Mouse (Mus musculus) neural tube, embryonic 15.5 days (tissue): Measurements from ENCODE around the gene Ssbp4. TPM values are rescaled to one million over a fixed set of nuclear protein-coding genes. Genes with fewer than 3 reads are reported as not detected.
A peak's percentile ranks its signal among the peaks of the same experiment; 100 is the strongest.

ENCODE experiments used
- ATAC-seq: fragments of 200-750 bp; cut with Nextera tagmentation; 2 replicates; pipeline ENCODE4 v1.8.0; 2017; ENCODE audit warnings: mild to moderate bottlenecking, moderate TSS enrichment, moderate library complexity; ENCODE audit not compliant: low FRiP score
- H3K27ac ChIP-seq: fragments of 300-500 bp; sonication (generic); replicated peaks from 2 replicates; pipeline ENCODE4 v1.5.1; 2015; ENCODE audit warnings: mild to moderate bottlenecking, inconsistent platforms
- H3K27me3 ChIP-seq: fragments of 300-500 bp; sonication (generic); replicated peaks from 2 replicates; pipeline ENCODE4 v1.6.1; 2015; ENCODE audit warnings: inconsistent platforms
- H3K36me3 ChIP-seq: fragments of 300-500 bp; sonication (generic); 2 replicates; pipeline ENCODE4 v1.6.1; 2015; ENCODE audit warnings: inconsistent platforms
- H3K4me1 ChIP-seq: fragments of 300-500 bp; sonication (generic); 2 replicates; pipeline ENCODE4 v1.6.1; 2015; ENCODE audit warnings: inconsistent platforms
- H3K4me2 ChIP-seq: fragments of 300-500 bp; sonication (generic); 2 replicates; pipeline ENCODE4 v1.6.1; 2015; ENCODE audit warnings: inconsistent platforms, mild to moderate bottlenecking, moderate library complexity
- H3K4me3 ChIP-seq: fragments of 300-500 bp; sonication (generic); replicated peaks from 2 replicates; pipeline ENCODE4 v1.5.1; 2015; ENCODE audit warnings: mild to moderate bottlenecking, inconsistent platforms
- H3K9ac ChIP-seq: fragments of 300-500 bp; sonication (generic); replicated peaks from 2 replicates; pipeline ENCODE4 v1.6.1; 2015; ENCODE audit warnings: mild to moderate bottlenecking, inconsistent platforms
- H3K9me3 ChIP-seq: fragments of 300-500 bp; sonication (generic); replicated peaks from 2 replicates; pipeline ENCODE4 v1.6.1; 2016; ENCODE audit warnings: inconsistent platforms
- WGBS: fragments of 180-500 bp; shearing (Covaris S2); methylation state at CpG from one replicate; pipeline ENCODE4 v1.1.7; 2015; ENCODE audit warnings: mixed read lengths; 5-methylcytosine and 5-hydroxymethylcytosine counted together
- polyA plus RNA-seq: library from polyadenylated mRNA; unstranded; fragments of >200 nt; fragmentation: Nextera tagmentation; extraction: Ambion mirVana; gene quantifications from 2 replicates; pipeline ENCODE4 v1.2.1, GENCODE M21; 2015

Ssbp4 gene
- polyA plus RNA-seq, 1 experiment from 2014 or later = 175 TPM

GRCm38 (mm10) chr8:70605871-70606779, 2.5 kb downstream of the Ssbp4 start:
- ATAC-seq = no peak
- Histone ChIP-seq H3K9me3 (no peaks in the 10 kb centered on the region), H3K4me1 (peaks cover 75% of the 10 kb centered on the region), H3K27ac (no peak overlapping the region), H3K27me3 (no peaks in the 10 kb centered on the region), H3K4me3 (no peak overlapping the region), H3K4me2 (peak overlapping the region; percentile 74), H3K9ac (no peak overlapping the region), H3K36me3 (0 out of 2 replicates have a peak, but pooled peaks cover 8% of the 10 kb centered on the region)
- 89% methylated on average over 9 of the region's 9 CpGs for WGBS

- WGBS = 86% methylated on average over 7 of the region's 7 CpGs
These were observed 4.1 kb downstream of the Ssbp4 start for GRCm38 (mm10) chr8:70604558-70604957.

GRCm38 (mm10) chr8:70602139-70602811, 6.4 kb downstream of the Ssbp4 start:
- no peak for ATAC-seq
- H3K27me3 ChIP-seq = no peaks in the 10 kb centered on the region
- H3K4me3 ChIP-seq = no peak overlapping the region
- 95% methylated on average over 13 of the region's 13 CpGs for WGBS
- H3K27ac ChIP-seq = peak overlapping the region; percentile 71; the same call in 1 of the 2 replicates
- H3K36me3 ChIP-seq = 0 out of 2 replicates have a peak, but pooled peaks cover 8% of the 10 kb centered on the region
- H3K4me1 ChIP-seq = peaks cover 76% of the 10 kb centered on the region
- H3K9ac ChIP-seq = no peak overlapping the region
- H3K9me3 ChIP-seq = no peaks in the 10 kb centered on the region
- H3K4me2 ChIP-seq = no peak overlapping the region

More at GRCm38 (mm10) chr8:70604558-70604957, 4.1 kb downstream of the Ssbp4 start:
- H3K4me3 ChIP-seq = no peak overlapping the region
- no peaks in the 10 kb centered on the region for H3K27me3 ChIP-seq
- no peak overlapping the region for H3K9ac ChIP-seq
- no peaks in the 10 kb centered on the region for H3K9me3 ChIP-seq
- H3K27ac ChIP-seq = no peak overlapping the region
- H3K4me1 ChIP-seq = peaks cover 75% of the 10 kb centered on the region
- 0 out of 2 replicates have a peak, but pooled peaks cover 8% of the 10 kb centered on the region for H3K36me3 ChIP-seq
- ATAC-seq = no peak
- H3K4me2 ChIP-seq = no peak overlapping the region

- H3K9me3 ChIP-seq = no peaks in the 10 kb centered on the region
These were observed 7.4 kb downstream of the Ssbp4 start for GRCm38 (mm10) chr8:70601271-70601649.

GRCm38 (mm10) chr8:70600473-70601270, 8.0 kb downstream of the Ssbp4 start:
- H3K9me3 ChIP-seq = no peaks in the 10 kb centered on the region
- peak overlapping the region; percentile 23; the same call in 1 of the 2 replicates for H3K9ac ChIP-seq
- H3K4me2 ChIP-seq = peak overlapping the region; percentile 51
- H3K36me3 ChIP-seq = peaks cover 18% of the 10 kb centered on the region
- 18% methylated on average over 10 of the region's 10 CpGs for WGBS
- H3K27me3 ChIP-seq = no peaks in the 10 kb centered on the region
- H3K4me3 ChIP-seq = 0 out of 2 replicates have a peak overlapping the region, but pooled peaks have one; percentile 9
- ATAC-seq = 0 out of 2 replicates have a peak, but pooled peaks have one; percentile 3
- H3K27ac ChIP-seq = peak overlapping the region; percentile 71
- peaks cover 76% of the 10 kb centered on the region for H3K4me1 ChIP-seq

More at GRCm38 (mm10) chr8:70601271-70601649, 7.4 kb downstream of the Ssbp4 start:
- peak; percentile 46; the same call in 1 of the 2 replicates for ATAC-seq
- Histone ChIP-seq H3K4me3 (0 out of 2 replicates have a peak overlapping the region, but pooled peaks have one; percentile 9), H3K4me2 (peak overlapping the region; percentile 51), H3K4me1 (peaks cover 76% of the 10 kb centered on the region), H3K36me3 (peaks cover 12% of the 10 kb centered on the region; the same call in 1 of the 2 replicates), H3K9ac (no peak overlapping the region), H3K27me3 (no peaks in the 10 kb centered on the region), H3K27ac (peak overlapping the region; percentile 71)
- 2% methylated on average over 24 of the region's 26 CpGs for WGBS

- ATAC-seq = no peak
- H3K9me3 ChIP-seq = no peaks in the 10 kb centered on the region
- no peak overlapping the region for H3K4me2 ChIP-seq
- H3K27ac ChIP-seq = no peak overlapping the region
- H3K36me3 ChIP-seq = peaks cover 20% of the 10 kb centered on the region
- WGBS = 83% methylated on average over 12 of the region's 12 CpGs
- H3K27me3 ChIP-seq = no peaks in the 10 kb centered on the region
- peaks cover 78% of the 10 kb centered on the region for H3K4me1 ChIP-seq
- H3K9ac ChIP-seq = no peak overlapping the region
- no peak overlapping the region for H3K4me3 ChIP-seq
These were observed 9.0 kb downstream of the Ssbp4 start for GRCm38 (mm10) chr8:70599507-70600290.

- Histone ChIP-seq H3K4me1 (peaks cover 79% of the 10 kb centered on the region), H3K27me3 (no peaks in the 10 kb centered on the region), H3K9ac (peak overlapping the region; percentile 34; the same call in 1 of the 2 replicates), H3K4me2 (peak overlapping the region; percentile 69), H3K36me3 (peaks cover 20% of the 10 kb centered on the region), H3K4me3 (peak overlapping the region; percentile 39), H3K9me3 (no peaks in the 10 kb centered on the region), H3K27ac (peak overlapping the region; percentile 14; the same call in 1 of the 2 replicates)
- no peak for ATAC-seq
- 13% methylated on average over 10 of the region's 10 CpGs for WGBS
These were observed 9.9 kb downstream of the Ssbp4 start for GRCm38 (mm10) chr8:70598722-70599121.

- peak overlapping the region; percentile 69 for H3K4me2 ChIP-seq
- H3K27me3 ChIP-seq = no peaks in the 10 kb centered on the region
- peaks cover 83% of the 10 kb centered on the region for H3K4me1 ChIP-seq
- ATAC-seq = peak; percentile 18; the same call in 1 of the 2 replicates
- no peaks in the 10 kb centered on the region for H3K9me3 ChIP-seq
- peak overlapping the region; percentile 51; the same call in 1 of the 2 replicates for H3K27ac ChIP-seq
- H3K9ac ChIP-seq = peak overlapping the region; percentile 51
- WGBS = 2% methylated on average over 29 of the region's 29 CpGs
- H3K36me3 ChIP-seq = peaks cover 20% of the 10 kb centered on the region
- peak overlapping the region; percentile 39 for H3K4me3 ChIP-seq
These were observed 10.4 kb downstream of the Ssbp4 start for GRCm38 (mm10) chr8:70598283-70598682.

GRCm38 (mm10) chr8:70597417-70598272, 11.0 kb downstream of the Ssbp4 start:
- peak overlapping the region; percentile 39 for H3K4me3 ChIP-seq
- H3K27ac ChIP-seq = peak overlapping the region; percentile 51
- H3K4me1 ChIP-seq = peaks cover 90% of the 10 kb centered on the region
- peak overlapping the region; percentile 69 for H3K4me2 ChIP-seq
- ATAC-seq = no peak
- peak overlapping the region; percentile 51 for H3K9ac ChIP-seq
- WGBS = 10% methylated on average over 60 of the region's 68 CpGs
- H3K27me3 ChIP-seq = no peaks in the 10 kb centered on the region
- H3K9me3 ChIP-seq = no peaks in the 10 kb centered on the region
- peaks cover 16% of the 10 kb centered on the region for H3K36me3 ChIP-seq
